In the genomic region with DNA sequence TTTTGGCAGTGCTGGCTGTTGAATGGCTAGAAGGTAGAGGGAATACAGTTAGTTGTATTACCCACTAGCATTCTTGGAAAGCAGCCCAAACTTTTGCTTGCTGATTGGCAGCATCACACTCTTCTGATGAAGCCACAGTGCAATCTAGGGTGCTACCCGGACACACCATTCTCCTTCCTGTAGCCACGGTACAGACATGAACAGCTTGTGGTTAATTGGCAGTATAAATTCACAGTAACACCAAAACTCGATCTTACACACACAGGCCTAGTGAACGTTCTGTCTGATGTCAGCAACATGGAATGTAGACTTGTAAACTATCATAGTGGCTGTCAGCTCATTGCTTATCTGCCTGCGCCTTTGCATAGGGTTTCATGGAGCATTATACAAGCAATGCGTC, we compare ENCODE assay signal across 10 mouse cellular contexts.
DNase-seq lines count a peak whose midpoint lies in the region; ATAC-seq lines count a peak whose summit lies in the region.
"Had no signal": no experiment of that assay in that cellular context is flagged by ENCODE, and none has a peak within 500 bp of the region (broad histone marks: within the 10 kb centered on the region; RNA-seq: fewer than 3 reads in every experiment).

No protein-coding gene starts in this region.

- no peak overlapping the region for H3K9ac ChIP-seq in forebrain, embryonic 15.5 days (replicated peaks)
- no peak overlapping the region for H3K9ac ChIP-seq in lung, embryonic 15.5 days

- H3K27ac ChIP-seq in forebrain, embryonic 15.5 days (replicated peaks): peak overlapping the region; percentile 51
- no peak overlapping the region for H3K27ac ChIP-seq in forebrain, embryonic 10.5 days
- 0 out of 2 replicates have a peak overlapping the region, but pooled peaks have one; percentile 52 for H3K27ac ChIP-seq in lung, embryonic 15.5 days
- H3K27ac ChIP-seq: kidney, postnatal 0 days had no signal

- no peak for DNase-seq in forebrain, embryonic 10.5 days (ENCODE audit: extremely low spot score, low spot score)
- DNase-seq in lung, postnatal 4 days: no peak
- peak; percentile 34 for DNase-seq in adipocyte (ENCODE audit: low spot score)
- no peak for DNase-seq in ovary, adult 18-20 months (ENCODE audit: low spot score)
- DNase-seq in retina, embryonic 14.5 days (ENCODE audit: low spot score): no peak

- ATAC-seq in forebrain, embryonic 15.5 days (replicated peaks): peak; percentile 71
- peak; percentile 56; the same call in 1 of the 2 replicates for ATAC-seq in lung, embryonic 15.5 days (ENCODE audit: borderline replicate concordance, extremely low read depth, low FRiP score, low TSS enrichment)
- peak; percentile 83 for ATAC-seq in megakaryocyte-erythroid progenitor cell, adult 5-6 weeks (replicated peaks; ENCODE audit: low FRiP score, low TSS enrichment, poor library complexity, severe bottlenecking)

- H3K27me3 ChIP-seq in forebrain, embryonic 15.5 days: no peaks in the 10 kb centered on the region
- H3K27me3 ChIP-seq in forebrain, embryonic 10.5 days (ENCODE audit: poor library complexity, severe bottlenecking): no peaks in the 10 kb centered on the region
- no peaks in the 10 kb centered on the region for H3K27me3 ChIP-seq in lung, embryonic 15.5 days
- H3K27me3 ChIP-seq: CH12.LX had no signal

- no peaks in the 10 kb centered on the region for H3K9me3 ChIP-seq in forebrain, embryonic 15.5 days
- H3K9me3 ChIP-seq in forebrain, embryonic 10.5 days: no peaks in the 10 kb centered on the region
- no peaks in the 10 kb centered on the region for H3K9me3 ChIP-seq in lung, embryonic 15.5 days

- no peaks in the 10 kb centered on the region for H3K36me3 ChIP-seq in forebrain, embryonic 15.5 days
- no peaks in the 10 kb centered on the region for H3K36me3 ChIP-seq in forebrain, embryonic 10.5 days (replicated peaks)
- no peaks in the 10 kb centered on the region for H3K36me3 ChIP-seq in lung, embryonic 15.5 days

- no peak overlapping the region for H3K4me2 ChIP-seq in forebrain, embryonic 15.5 days (replicated peaks)
- H3K4me2 ChIP-seq in lung, embryonic 15.5 days: no peak overlapping the region

- 37% methylated on average over 6 of the region's 6 CpGs for WGBS in forebrain, embryonic 15.5 days
- 92% methylated on average over 6 of the region's 6 CpGs for WGBS in forebrain, embryonic 10.5 days
- WGBS in lung, embryonic 15.5 days: 32% methylated on average over 6 of the region's 6 CpGs

- H3K4me1 ChIP-seq in forebrain, embryonic 15.5 days: peaks cover 43% of the 10 kb centered on the region
- H3K4me1 ChIP-seq in forebrain, embryonic 10.5 days: peaks cover 17% of the 10 kb centered on the region; the same call in 1 of the 2 replicates
- peaks cover 37% of the 10 kb centered on the region for H3K4me1 ChIP-seq in lung, embryonic 15.5 days

- no peak overlapping the region for H3K4me3 ChIP-seq in forebrain, embryonic 15.5 days
- no peak overlapping the region for H3K4me3 ChIP-seq in forebrain, embryonic 10.5 days
- no peak overlapping the region for H3K4me3 ChIP-seq in lung, embryonic 15.5 days
